Mouse (Mus musculus) thymus, postnatal 36 days (tissue): ENCODE data around the gene Osbp2.

Experiments used
- DNase-seq, 2 experiments: peaks; one replicate each; pipeline ENCODE4 v3.0.0; 2022; ENCODE audit warnings: mixed read lengths in 2 of 2

The Osbp2 gene

DNA sequence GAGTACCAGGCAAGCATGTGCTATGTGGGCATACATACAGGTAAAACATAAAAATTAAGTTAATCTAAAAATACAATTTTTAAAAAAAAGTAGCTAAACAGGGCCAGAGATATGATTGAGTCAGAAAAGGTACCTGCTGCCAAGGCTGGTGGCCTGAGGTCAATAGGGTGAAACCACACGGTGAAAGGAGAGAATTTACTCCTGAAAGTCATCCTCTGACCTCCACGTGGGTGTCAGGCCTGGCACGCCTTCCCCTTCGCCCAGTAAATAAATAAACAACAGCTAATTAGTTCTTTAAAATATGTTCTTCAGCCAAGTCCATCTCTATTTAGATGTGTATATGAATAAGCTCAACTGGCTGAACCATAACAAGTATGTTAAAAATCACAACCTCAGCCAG, 3.3 kb downstream of the Osbp2 start:
- no peak for DNase-seq

- no peak for DNase-seq
Measured at GRCm38 (mm10) chr11:3859778-3860177, 3.9 kb downstream of the Osbp2 start.

GRCm38 (mm10) chr11:3857902-3858301, 5.8 kb downstream of the Osbp2 start:
- DNase-seq: no peak

GRCm38 (mm10) chr11:3855846-3856245, 7.9 kb downstream of the Osbp2 start:
- DNase-seq: no peak

DNA sequence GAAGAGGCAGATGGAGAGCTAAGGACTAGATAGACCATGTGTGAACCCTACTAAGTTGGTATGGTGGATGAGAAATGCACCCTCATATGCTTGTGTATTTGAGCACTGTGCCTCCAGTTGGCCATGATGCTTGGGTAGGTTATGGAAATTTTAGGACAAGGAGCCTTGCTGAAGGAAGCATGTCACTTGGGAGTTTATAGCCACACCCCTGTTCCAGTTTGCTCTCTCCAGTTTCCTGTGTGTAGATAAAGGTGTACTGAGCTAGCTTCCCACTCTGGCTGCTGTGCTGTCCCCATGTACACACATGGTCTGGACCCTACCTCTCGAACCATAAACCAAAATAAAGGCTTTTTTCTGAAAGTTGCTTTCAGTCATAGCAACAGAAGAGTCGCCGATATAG, 9.5 kb downstream of the Osbp2 start:
- no peak for DNase-seq

GRCm38 (mm10) chr11:3853481-3854034, 10.1 kb downstream of the Osbp2 start:
- DNase-seq: no peak

- DNase-seq: no peak
Measured at GRCm38 (mm10) chr11:3853031-3853430, 10.7 kb downstream of the Osbp2 start.

DNA sequence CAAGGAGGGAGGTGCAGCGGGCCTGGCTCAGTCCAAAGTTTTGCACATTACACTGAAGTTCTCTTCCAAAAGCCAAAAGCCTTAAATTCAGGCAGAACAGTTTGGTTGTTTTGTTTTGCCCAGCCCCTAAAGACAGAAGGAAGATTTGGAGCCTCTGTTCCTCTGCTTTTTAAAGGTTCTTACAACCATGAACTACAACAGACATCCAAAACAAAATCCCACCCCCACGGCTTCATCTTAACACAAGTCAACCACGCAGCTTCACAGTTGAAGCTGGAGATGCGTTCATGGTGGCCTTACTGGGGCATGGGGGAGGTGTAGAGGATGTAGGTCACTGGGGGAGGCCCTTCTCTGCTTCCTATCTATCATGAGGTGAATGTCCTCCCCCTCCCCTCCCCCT, 11.8 kb downstream of the Osbp2 start:
- no peak for DNase-seq

GRCm38 (mm10) chr11:3850746-3851277, 12.9 kb downstream of the Osbp2 start:
- no peak for DNase-seq

GRCm38 (mm10) chr11:3850315-3850614, 13.4 kb downstream of the Osbp2 start:
- DNase-seq: no peak

DNA sequence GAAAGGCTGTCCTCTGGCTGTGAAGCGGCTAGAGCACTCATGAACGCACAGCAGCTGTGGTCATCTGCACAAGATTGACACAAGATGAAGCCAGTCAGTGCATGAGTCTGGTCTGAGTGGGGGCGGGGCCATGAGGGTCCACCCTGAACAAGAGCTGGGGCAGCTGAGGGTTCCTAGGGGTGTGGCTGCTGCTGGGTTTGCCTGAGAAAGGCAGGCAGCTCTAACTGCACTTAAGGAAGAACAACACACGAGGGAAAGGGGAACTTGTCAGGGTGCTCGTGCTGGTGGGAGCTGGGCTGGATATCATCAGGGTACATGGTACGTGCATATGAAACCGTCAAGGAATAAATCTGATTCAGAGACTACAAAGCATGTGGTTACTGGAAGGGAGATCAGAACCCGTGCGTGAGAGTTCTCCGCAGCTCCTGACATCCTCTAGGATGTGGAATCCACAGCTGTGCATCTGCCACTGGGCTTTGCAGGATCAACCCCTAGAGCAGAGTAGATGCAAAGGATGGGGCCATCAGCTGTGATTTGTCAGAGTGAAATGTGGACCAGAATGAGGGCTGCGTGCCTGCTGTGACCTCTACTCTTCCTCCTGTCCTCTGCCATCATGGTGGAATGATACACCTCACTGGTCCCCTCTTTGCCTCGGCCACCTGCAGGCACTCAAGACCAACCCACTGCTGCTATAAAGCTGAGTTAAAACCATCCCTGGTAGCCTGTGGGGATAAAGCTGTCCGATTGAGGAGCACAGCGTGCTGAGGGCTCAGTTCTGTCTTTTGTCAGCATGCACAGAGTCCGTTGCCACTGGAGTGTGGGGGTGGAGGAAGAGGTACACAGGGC, 14.0 kb downstream of the Osbp2 start:
- no peak for DNase-seq

DNA sequence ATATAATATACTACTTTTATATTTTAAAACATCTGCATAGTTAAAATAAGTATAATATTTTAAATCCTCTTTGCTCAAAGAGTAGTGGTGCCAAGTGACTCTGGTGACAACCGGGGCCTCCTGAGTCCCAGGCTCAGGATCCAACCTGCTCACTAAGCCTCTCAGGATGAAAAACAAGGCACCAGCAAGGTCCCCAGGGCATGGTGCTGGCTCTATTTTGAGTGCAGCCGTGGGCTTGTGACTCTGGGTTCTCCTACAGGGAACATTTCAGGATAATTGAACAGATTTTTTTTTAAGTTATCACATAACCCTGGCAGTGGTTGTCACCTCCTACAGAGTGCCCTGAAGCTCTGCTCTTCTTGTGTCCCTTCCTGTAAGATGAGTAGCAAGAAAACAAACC, 17.4 kb downstream of the Osbp2 start:
- no peak for DNase-seq

- DNase-seq: no peak
Measured at GRCm38 (mm10) chr11:3843943-3844734, 19.6 kb downstream of the Osbp2 start.

DNA sequence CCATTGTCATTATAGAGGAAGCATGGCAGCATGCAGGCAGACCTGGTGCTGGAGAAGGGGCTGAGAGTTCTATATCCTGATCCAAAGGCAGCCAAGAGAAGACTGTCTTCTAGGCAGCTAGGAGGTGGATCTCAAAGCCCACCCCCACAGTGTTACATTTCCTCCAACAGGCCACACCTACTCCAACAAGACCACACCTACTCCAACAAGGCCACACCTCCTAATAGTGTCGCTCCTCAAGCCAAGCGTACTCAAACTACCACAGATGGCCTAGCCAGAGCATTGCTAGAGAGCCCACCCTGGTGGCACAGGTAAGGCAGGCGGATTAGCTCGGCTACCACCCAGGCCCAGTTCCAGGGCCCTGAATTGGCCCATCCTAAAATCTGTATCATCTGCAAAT, 28.4 kb downstream of the Osbp2 start:
- DNase-seq: no peak

DNA sequence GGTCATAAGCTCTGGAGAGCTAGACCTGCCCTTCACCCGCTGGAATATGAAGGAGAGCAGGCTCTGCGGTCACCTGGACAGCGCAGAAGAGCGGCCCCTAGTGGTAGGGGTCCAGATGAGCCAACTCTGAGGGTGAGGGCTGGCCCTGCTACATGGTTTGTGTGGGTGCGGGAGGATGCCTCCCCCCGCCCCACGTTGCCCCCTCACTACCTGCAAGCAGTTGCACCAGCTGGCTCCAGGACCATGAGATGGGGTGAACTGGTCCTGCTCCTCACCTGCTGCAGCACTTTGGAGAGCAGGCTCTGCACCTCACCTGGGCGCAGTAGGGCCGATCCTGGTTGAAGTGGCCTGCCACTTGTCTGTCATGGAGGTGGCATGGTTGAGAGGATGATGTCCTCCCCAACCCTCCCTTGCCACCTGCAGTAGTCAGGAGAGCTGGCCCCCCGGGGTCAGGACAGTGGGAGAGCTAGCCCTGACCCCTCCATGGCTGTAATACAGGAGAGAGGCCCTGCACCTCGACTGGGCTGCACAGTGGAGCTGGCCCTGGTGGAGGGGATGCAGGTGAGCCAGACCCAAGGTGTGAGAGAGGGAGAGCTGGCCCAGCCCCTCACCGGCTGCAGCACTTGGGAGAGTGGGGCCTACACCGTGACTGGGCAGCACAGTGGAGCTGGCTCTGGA, 29.1 kb downstream of the Osbp2 start:
- peak; percentile 26 to 39 for DNase-seq

GRCm38 (mm10) chr11:3833544-3834420, 29.9 kb downstream of the Osbp2 start:
- DNase-seq: peak in 1 of 2 experiments; percentile 8

- DNase-seq: peak in 1 of 2 experiments; percentile 19
Measured at GRCm38 (mm10) chr11:3832193-3832901, 31.4 kb downstream of the Osbp2 start.

- DNase-seq: no peak
Measured at GRCm38 (mm10) chr11:3829736-3830135, 34.0 kb downstream of the Osbp2 start.

- DNase-seq: no peak
Measured at GRCm38 (mm10) chr11:3824138-3824537, 39.6 kb downstream of the Osbp2 start.

DNA sequence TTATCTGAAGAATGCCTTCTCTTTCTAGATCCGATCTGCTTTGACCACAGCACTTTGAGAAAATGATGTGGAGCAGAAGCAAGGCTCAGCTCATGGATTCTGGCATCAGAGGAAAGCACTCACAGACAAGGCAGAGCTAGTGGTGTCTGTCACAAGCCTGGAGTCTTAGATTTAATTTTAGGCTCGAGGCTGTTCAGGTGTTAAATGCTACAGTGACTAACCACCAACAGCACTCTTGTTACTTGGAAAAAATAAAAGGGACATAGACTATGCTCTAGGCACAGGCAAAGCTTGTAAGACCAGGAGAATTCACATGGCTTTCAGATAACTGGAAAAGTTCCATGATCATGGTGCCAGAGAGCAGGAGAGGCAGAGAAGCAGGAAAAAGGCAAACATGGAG, 40.3 kb downstream of the Osbp2 start:
- DNase-seq: no peak
